Mouse (Mus musculus): Measurements from ENCODE around the gene Limk2. TPM values are rescaled to one million over a fixed set of nuclear protein-coding genes. Genes with fewer than 3 reads are reported as not detected.

Gene Limk2
- polyA plus RNA-seq (2014; fragmentation: Nextera tagmentation; extraction: Ambion mirVana), result 161 and 166 TPM in 2 replicates

DNA sequence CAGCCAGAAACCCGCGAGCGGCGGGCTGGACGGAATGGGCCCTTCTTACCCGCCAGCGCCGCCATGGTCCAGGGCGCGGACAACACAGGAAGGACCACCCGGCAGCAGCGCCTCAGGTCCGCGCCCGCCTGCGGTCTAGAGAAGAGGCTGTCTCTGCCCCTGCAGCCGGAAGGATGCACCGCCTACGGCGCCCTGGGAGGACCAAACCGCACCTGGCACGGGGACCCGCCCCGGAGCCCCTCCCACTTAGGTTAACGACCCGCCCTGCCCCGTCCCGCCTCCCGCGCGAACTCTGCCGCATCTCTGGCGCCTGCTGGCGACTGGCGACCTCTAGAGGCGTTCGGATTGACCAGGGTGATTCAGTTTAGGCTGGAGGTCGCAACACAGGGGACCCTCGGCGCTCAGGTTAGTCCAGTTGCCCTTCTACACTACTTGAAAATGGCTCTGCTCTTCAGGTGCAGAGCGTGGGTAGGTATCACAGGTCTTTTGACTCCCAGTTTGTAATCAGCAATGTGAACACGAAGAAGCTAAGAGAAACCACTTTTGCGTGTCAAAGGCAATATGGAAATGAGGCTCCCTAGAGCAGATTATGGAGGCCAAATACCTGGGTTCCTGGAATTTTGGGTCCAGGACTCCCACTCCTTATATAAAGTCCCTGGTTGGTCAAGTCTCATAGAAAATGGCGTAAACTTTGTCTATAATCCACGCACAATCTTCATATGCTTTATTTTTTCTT is at the start of gene Limk2:
Limk2 (minus strand) TSS at position 193 of the 736 bp plus-strand sequence.
- Histone ChIP-seq H3K36me3 (ENCODE audit: control insufficient read depth, insufficient read depth, low read length) (0 out of 2 replicates have a peak, but pooled peaks cover 2% of the 10 kb centered on the region), H3K27me3 (ENCODE audit: control insufficient read depth, insufficient read depth, low read length) (no peaks in the 10 kb centered on the region), H3K9me3 (ENCODE audit: control insufficient read depth, low read length) (no peaks in the 10 kb centered on the region), H3K4me2 (ENCODE audit: low read depth, low read length) (peak within 1 kb of the TSS; percentile 47), H3K27ac (ENCODE audit: low read depth, low read length) (0 out of 2 replicates have a peak within 1 kb of the TSS, but pooled peaks have one; percentile 10), H3K9ac (replicated peaks; ENCODE audit: low read depth, low read length) (peak within 1 kb of the TSS; percentile 72), H3K4me1 (ENCODE audit: control insufficient read depth, insufficient read depth, low read length) (0 out of 2 replicates have a peak, but pooled peaks cover 3% of the 10 kb centered on the region), H3K4me3 (ENCODE audit: low read depth, low read length) (peak within 1 kb of the TSS; percentile 66)
- WGBS, result 3% methylated on average over 45 of the region's 45 CpGs
- ATAC-seq (ENCODE audit: low read depth), result peak; percentile 95

DNA sequence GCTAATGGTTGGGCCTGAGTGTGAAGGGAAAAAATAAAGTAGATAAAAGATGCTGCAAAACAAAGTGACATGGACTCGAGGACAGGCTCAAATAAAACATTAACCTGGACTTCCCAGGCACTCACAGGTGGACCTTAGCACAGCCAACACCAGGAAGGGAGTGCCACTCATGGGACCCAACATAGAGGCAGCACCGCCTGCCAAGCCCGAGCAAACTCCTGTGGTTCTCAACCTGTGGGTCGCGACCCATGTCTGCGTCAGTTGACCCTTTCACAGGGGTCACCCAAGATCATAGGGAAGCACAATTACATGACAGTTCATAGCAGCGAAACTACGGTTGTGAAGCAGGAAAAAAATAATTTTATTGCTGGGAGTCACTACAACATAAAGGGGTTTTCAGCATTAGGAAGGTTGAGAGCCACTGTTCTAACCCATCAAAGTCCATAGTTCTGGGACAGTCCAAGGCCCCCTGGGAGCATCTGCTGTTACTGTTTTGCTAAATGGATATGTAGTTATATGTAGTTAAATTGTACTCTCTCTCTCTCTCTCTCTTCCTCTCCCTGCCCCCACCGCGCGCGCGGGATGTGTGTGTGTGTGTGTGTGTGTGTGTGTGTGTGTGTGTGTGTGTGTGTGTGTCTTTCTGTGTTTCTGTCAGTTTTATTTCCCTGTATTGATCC is 49.6 kb upstream of the Limk2 start:
- no peaks in the 10 kb centered on the region for H3K27me3 ChIP-seq (ENCODE audit: control insufficient read depth, insufficient read depth, low read length)
- no peak for ATAC-seq (ENCODE audit: low read depth)
- H3K9me3 ChIP-seq (ENCODE audit: control insufficient read depth, low read length), result no peaks in the 10 kb centered on the region
- no peaks in the 10 kb centered on the region; the same call in 1 of the 2 replicates for H3K36me3 ChIP-seq (ENCODE audit: control insufficient read depth, insufficient read depth, low read length)
- 87% methylated on average over 13 of the region's 13 CpGs for WGBS
- no peaks in the 10 kb centered on the region for H3K4me1 ChIP-seq (ENCODE audit: control insufficient read depth, insufficient read depth, low read length)
- H3K4me2 ChIP-seq (ENCODE audit: low read depth, low read length), result no peak overlapping the region
- no peak overlapping the region for H3K9ac ChIP-seq (replicated peaks; ENCODE audit: low read depth, low read length)
- no peak overlapping the region for H3K4me3 ChIP-seq (ENCODE audit: low read depth, low read length)
- H3K27ac ChIP-seq (ENCODE audit: low read depth, low read length), result no peak overlapping the region

DNA sequence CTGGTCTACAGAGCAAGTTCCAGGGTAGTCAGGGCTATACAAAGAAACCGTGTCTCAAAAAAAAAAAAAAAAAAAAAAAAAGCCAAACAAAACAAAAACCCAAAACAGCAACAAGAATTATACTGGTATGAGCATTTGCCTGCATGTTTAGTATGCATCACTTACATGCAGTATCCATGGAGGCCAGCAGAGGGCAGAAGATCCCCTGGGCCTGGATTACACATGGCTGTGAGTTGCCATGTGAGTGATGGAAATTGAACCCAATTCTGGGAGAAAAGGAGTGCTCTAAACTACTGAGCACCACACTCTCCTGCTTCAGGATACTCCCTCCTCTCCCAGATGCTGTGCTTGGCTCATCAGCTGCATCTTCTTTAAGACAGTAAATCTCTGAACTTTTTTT is 47.4 kb upstream of the Limk2 start:
- ATAC-seq (ENCODE audit: low read depth), result no peak
- H3K9ac ChIP-seq (replicated peaks; ENCODE audit: low read depth, low read length), result no peak overlapping the region
- no peaks in the 10 kb centered on the region for H3K9me3 ChIP-seq (ENCODE audit: control insufficient read depth, low read length)
- peaks cover 8% of the 10 kb centered on the region for H3K4me1 ChIP-seq (ENCODE audit: control insufficient read depth, insufficient read depth, low read length)
- no peaks in the 10 kb centered on the region for H3K27me3 ChIP-seq (ENCODE audit: control insufficient read depth, insufficient read depth, low read length)
- H3K4me3 ChIP-seq (ENCODE audit: low read depth, low read length), result no peak overlapping the region
- no peak overlapping the region for H3K27ac ChIP-seq (ENCODE audit: low read depth, low read length)
- H3K4me2 ChIP-seq (ENCODE audit: low read depth, low read length), result no peak overlapping the region
- WGBS, result 20% methylated on average over 1 of the region's 1 CpGs
- H3K36me3 ChIP-seq (ENCODE audit: control insufficient read depth, insufficient read depth, low read length), result no peaks in the 10 kb centered on the region; the same call in 1 of the 2 replicates

DNA sequence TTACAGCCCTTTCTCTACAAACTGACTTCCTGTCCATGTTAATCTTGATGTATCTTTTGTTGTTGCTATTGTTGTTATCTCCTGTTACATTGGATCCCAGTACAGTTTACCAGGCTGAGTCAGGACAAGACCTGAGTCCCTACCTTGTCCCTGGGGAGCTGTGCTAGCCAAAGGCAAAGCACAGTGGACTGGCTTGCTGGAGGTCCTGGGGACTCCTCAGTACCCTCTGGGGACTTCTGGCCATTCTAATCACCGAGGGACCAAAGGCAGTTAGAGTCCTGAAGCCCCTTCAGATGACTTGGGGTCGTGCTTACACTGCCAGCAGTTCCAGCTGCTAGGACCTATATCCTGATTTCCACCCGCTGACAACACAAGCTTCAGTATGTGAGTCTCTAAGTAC is 45.5 kb upstream of the Limk2 start:
- WGBS, result 97% methylated on average over 3 of the region's 3 CpGs
- Histone ChIP-seq H3K27ac (ENCODE audit: low read depth, low read length) (no peak overlapping the region), H3K4me1 (ENCODE audit: control insufficient read depth, insufficient read depth, low read length) (peaks cover 22% of the 10 kb centered on the region), H3K4me3 (ENCODE audit: low read depth, low read length) (no peak overlapping the region), H3K9me3 (ENCODE audit: control insufficient read depth, low read length) (no peaks in the 10 kb centered on the region), H3K4me2 (ENCODE audit: low read depth, low read length) (no peak overlapping the region), H3K9ac (replicated peaks; ENCODE audit: low read depth, low read length) (no peak overlapping the region), H3K36me3 (ENCODE audit: control insufficient read depth, insufficient read depth, low read length) (no peaks in the 10 kb centered on the region; the same call in 1 of the 2 replicates), H3K27me3 (ENCODE audit: control insufficient read depth, insufficient read depth, low read length) (no peaks in the 10 kb centered on the region)
- ATAC-seq (ENCODE audit: low read depth), result no peak

DNA sequence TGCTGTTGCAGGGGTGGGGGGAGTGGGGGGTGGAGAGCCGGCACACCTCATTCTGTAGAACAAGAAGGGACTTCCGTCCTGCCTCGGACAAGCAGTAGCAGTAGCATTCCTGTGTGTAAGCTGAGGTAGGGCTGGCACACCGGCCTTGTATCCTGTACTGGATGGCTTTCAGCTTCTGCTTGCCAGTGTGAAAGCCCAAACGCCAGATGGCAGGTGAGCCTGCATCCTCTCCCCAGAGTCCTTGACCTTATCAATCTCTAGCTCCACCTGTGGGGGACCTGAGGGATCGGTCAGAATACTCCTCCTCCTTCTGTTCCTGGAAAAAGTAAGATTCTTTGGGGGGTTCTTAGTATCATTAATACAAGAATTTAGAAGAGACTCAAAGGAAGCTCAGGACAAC is 44.5 kb upstream of the Limk2 start:
- Histone ChIP-seq H3K9me3 (ENCODE audit: control insufficient read depth, low read length) (no peaks in the 10 kb centered on the region), H3K27ac (ENCODE audit: low read depth, low read length) (no peak overlapping the region), H3K27me3 (ENCODE audit: control insufficient read depth, insufficient read depth, low read length) (no peaks in the 10 kb centered on the region), H3K4me2 (ENCODE audit: low read depth, low read length) (peak overlapping the region; percentile 75), H3K36me3 (ENCODE audit: control insufficient read depth, insufficient read depth, low read length) (no peaks in the 10 kb centered on the region; the same call in 1 of the 2 replicates), H3K4me3 (ENCODE audit: low read depth, low read length) (peak overlapping the region; percentile 88; the same call in 1 of the 2 replicates), H3K4me1 (ENCODE audit: control insufficient read depth, insufficient read depth, low read length) (peaks cover 22% of the 10 kb centered on the region), H3K9ac (replicated peaks; ENCODE audit: low read depth, low read length) (no peak overlapping the region; the same call in 1 of the 2 replicates)
- ATAC-seq (ENCODE audit: low read depth), result no peak
- 76% methylated on average over 6 of the region's 6 CpGs for WGBS

DNA sequence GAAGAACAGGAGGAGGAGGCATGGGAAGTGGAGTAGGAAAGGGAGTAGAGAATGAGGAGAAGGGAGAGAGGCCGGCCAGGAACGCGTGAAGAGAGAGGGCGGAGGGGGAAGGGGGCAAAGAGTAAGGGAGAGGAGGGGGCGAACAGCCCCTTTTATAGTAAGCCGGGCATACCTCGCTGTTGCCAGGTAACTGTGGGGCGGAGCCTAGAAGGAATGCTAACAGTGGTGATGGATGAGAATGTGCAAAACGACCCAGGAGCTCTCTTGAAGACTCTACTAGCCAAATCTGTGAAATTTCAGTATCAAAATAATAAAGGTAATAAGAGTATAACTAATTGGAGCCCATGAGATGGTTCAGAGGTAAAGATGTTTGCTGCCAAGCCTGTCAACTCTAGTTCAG is 43.8 kb upstream of the Limk2 start:
- Histone ChIP-seq H3K4me2 (ENCODE audit: low read depth, low read length) (peak overlapping the region; percentile 75), H3K27ac (ENCODE audit: low read depth, low read length) (peak overlapping the region; percentile 91), H3K4me3 (ENCODE audit: low read depth, low read length) (peak overlapping the region; percentile 88), H3K9me3 (ENCODE audit: control insufficient read depth, low read length) (no peaks in the 10 kb centered on the region), H3K27me3 (ENCODE audit: control insufficient read depth, insufficient read depth, low read length) (no peaks in the 10 kb centered on the region), H3K36me3 (ENCODE audit: control insufficient read depth, insufficient read depth, low read length) (no peaks in the 10 kb centered on the region; the same call in 1 of the 2 replicates), H3K9ac (replicated peaks; ENCODE audit: low read depth, low read length) (peak overlapping the region; percentile 93), H3K4me1 (ENCODE audit: control insufficient read depth, insufficient read depth, low read length) (peaks cover 22% of the 10 kb centered on the region)
- 1% methylated on average over 9 of the region's 9 CpGs for WGBS
- peak; percentile 64 for ATAC-seq (ENCODE audit: low read depth)

DNA sequence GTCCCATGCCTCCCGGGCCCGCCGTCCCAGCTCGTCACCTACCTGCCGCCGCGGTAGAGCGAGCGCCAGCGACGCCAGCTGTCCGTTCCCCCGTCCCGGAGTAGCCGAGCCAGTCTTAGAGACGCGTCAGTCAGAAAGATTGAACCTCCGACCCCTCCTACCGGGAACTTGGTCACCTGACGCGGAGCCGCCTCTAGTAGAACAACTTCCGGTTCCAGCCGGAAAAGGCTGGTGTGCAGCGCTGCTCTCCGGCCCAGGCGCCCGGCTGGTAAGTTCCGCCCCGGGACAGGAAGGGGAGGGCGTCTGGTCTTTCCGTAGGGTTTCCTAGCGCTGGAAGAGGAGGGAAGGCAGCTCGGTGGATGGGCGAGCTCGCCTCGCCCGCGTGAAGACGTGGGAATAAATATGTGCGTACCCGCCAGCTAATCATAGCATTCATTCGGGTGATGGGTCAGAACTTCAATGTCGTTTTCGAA is 43.2 kb upstream of the Limk2 start, which contains the start of gene Rnf185:
Rnf185 (minus strand) TSS at position 197 of the 473 bp plus-strand sequence.
- peak within 1 kb of the TSS; percentile 75 for H3K4me2 ChIP-seq (ENCODE audit: low read depth, low read length)
- peak within 1 kb of the TSS; percentile 93 for H3K9ac ChIP-seq (replicated peaks; ENCODE audit: low read depth, low read length)
- ATAC-seq (ENCODE audit: low read depth), result peak; percentile 97
- peak within 1 kb of the TSS; percentile 88 for H3K4me3 ChIP-seq (ENCODE audit: low read depth, low read length)
- under 1% methylated on average over 45 of the region's 45 CpGs for WGBS
- H3K36me3 ChIP-seq (ENCODE audit: control insufficient read depth, insufficient read depth, low read length), result no peaks in the 10 kb centered on the region; the same call in 1 of the 2 replicates
- no peaks in the 10 kb centered on the region for H3K9me3 ChIP-seq (ENCODE audit: control insufficient read depth, low read length)
- H3K27ac ChIP-seq (ENCODE audit: low read depth, low read length), result peak within 1 kb of the TSS; percentile 91
- H3K27me3 ChIP-seq (ENCODE audit: control insufficient read depth, insufficient read depth, low read length), result no peaks in the 10 kb centered on the region
- H3K4me1 ChIP-seq (ENCODE audit: control insufficient read depth, insufficient read depth, low read length), result peaks cover 22% of the 10 kb centered on the region

DNA sequence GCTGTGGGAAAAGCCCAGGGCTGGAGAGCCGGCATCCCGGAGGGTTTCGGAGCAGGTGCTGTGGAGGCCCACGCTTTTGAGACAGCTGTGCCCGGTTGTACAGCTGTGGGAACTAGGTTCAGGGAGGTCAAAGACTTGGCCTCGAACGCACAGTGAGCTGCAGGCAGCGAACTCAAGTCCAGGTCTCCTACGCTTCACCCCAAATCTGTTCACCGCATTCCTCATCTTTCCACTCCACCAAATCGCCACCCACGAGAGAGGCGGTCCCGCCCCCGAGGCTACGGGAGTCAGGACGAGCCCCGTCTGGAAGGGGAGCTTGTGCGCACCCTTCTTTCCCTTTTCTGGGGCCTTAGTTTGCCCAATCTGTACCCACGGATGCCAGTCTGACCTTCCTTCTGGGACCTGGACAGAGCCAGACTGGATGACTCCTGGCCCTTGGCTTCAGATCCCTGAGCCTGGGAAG is 42.7 kb upstream of the Limk2 start:
- peak overlapping the region; percentile 66 for H3K4me2 ChIP-seq (ENCODE audit: low read depth, low read length)
- peak overlapping the region; percentile 88 for H3K4me3 ChIP-seq (ENCODE audit: low read depth, low read length)
- WGBS, result under 1% methylated on average over 20 of the region's 20 CpGs

More for the DNA sequence above, 42.7 kb upstream of the Limk2 start:
- Histone ChIP-seq H3K9ac (replicated peaks; ENCODE audit: low read depth, low read length) (peak overlapping the region; percentile 93), H3K27ac (ENCODE audit: low read depth, low read length) (peak overlapping the region; percentile 91), H3K4me1 (ENCODE audit: control insufficient read depth, insufficient read depth, low read length) (peaks cover 22% of the 10 kb centered on the region), H3K27me3 (ENCODE audit: control insufficient read depth, insufficient read depth, low read length) (no peaks in the 10 kb centered on the region), H3K36me3 (ENCODE audit: control insufficient read depth, insufficient read depth, low read length) (no peaks in the 10 kb centered on the region; the same call in 1 of the 2 replicates), H3K9me3 (ENCODE audit: control insufficient read depth, low read length) (no peaks in the 10 kb centered on the region)
- ATAC-seq (ENCODE audit: low read depth), result no peak; the same call in 1 of the 2 replicates

All from neural tube, embryonic 14.5 days (tissue).